Mouse (Mus musculus) adrenal gland, postnatal 14 days (tissue): ENCODE data around the gene Dgke. TPM values are rescaled to one million over a fixed set of nuclear protein-coding genes. Genes with fewer than 3 reads are reported as not detected.

ENCODE experiments used
- DNase-seq: peaks from one replicate; pipeline ENCODE4 v3.0.0; 2021; ENCODE audit warnings: mixed read lengths
- total RNA-seq: library from RNA; stranded (reverse); gene quantifications from 2 replicates; pipeline ENCODE4 v1.2.3, GENCODE M21; 2021

Gene Dgke
- total RNA-seq, 1 experiment from 2014 or later: 15.0 TPM

DNA sequence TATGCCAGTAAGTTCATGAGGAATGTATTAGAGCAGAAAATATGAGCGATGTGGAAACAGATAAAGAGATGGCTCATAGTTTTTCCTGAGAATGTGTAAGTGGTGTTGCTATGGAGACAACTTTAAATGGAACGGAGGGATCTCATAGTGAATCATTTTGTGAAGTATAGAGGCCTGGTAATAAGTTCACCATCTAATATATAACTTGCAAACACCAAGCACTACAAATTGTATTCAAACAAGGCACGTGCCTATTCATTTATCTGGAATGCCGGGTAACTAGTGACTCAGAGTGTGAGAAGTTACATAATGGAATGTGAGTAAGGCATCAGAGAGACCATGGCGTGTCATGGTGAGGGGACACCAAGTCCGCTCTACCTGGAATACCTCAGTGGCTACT is 28.2 kb downstream of the Dgke start:
- no peak for DNase-seq

DNA sequence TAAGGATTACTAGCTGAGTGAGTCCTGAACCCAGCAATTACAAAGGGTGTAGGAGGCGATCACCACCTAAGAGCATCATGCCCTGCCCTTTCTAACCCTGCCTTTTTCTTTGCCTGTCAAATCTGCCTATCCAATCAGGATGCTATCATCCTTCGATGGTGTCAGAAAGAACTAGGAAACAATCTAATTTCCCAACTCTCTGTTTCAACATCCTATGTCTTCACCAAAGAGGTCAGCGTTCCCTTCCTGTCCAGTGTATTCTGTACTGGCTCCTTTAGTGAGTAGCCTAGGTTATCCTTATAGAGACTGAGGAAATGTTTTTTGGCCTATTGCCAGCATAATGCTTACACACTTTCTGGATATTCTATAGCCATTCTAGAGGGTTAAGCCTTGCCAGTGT is 31.1 kb downstream of the Dgke start:
- DNase-seq: no peak

DNA sequence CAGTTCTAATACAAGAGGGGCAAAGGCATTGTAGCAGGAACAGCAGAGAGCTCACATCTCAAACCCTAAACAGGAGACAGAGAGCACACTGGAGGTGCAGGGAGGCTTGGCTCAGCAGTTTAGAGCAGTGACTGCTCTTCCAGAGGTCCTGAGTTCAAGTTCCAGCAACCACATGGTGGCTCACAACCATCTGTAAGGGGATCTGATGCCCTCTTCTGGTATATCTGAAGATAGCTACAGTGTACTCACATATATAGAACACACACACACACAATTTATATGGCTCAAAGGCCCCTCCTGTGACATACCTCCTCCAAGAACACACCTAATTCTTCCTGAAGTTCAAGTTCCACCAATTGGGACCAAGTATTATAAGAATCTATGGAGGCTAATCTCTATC is 32.1 kb downstream of the Dgke start:
- no peak for DNase-seq

- DNase-seq: no peak
Observed at GRCm38 (mm10) chr11:89031189-89031588, 35.5 kb downstream of the Dgke start.

DNA sequence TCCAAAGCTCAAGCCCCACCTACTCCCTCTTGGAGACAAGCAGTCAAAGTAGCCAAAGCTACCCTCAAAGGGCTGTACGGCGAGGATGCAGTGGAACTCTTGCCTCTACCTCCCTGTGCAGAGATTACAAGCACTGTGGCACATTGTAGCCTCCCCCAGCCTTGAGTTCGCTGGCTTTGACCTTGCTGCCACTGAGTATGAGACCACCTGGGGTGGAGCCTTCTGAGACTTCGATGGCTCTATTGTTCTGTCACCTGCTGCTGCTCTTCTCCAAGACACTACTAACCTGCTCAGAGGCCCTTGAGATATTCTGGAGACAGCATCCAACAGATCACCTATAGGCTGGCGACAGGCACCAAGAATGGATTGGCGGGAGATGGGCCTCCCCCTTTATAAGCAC is 36.1 kb downstream of the Dgke start:
- no peak for DNase-seq

DNA sequence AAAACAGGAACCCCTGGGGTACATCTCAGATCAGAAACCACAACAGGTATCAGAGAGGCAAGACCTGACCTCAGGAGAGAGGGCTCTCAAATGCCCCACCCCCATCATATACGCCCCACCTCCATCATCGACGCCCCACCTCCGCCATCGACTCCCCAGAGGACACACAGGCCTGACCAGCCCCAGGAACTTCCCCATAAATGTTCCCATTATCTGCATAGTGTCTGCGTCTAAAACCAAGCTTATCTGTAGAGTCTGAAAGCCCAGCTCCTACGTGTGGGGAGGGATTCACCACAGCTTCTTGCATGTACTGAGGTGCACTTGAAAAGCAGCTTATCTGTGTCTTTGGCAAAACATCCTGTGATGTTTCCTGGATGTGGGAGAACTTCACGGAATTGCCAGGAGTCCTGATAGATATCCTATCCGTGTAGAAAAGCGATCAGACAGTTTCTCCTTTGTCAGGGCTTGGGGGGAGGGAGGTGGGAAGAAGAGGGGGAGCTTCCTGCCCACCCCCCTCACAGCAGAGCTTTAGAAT is 37.7 kb downstream of the Dgke start:
- DNase-seq: peak; percentile 41

- DNase-seq: no peak
Observed at GRCm38 (mm10) chr11:89027955-89028361, 38.7 kb downstream of the Dgke start.

DNA sequence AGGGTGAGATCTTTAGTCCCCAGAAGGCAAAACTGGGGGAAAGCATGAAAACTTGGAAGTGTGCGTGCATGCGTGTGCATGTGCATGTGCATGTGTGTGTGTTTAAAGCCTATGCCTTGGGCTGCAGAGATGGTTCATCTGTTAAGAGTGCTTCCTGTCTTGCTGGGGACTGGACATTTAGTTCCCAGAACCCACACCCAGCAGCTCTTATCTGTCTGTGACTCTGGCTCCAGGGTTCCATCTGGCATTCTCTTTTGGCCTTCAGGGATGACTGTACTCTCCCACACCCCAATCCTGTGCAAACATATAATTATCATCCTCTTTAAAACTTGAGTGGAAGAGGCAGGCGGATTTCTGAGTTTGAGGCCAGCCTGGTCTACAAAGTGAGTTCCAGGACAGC is 40.5 kb downstream of the Dgke start:
- peak; percentile 40 for DNase-seq

GRCm38 (mm10) chr11:89025603-89026002 is 41.0 kb downstream of the Dgke start:
- DNase-seq: no peak

DNA sequence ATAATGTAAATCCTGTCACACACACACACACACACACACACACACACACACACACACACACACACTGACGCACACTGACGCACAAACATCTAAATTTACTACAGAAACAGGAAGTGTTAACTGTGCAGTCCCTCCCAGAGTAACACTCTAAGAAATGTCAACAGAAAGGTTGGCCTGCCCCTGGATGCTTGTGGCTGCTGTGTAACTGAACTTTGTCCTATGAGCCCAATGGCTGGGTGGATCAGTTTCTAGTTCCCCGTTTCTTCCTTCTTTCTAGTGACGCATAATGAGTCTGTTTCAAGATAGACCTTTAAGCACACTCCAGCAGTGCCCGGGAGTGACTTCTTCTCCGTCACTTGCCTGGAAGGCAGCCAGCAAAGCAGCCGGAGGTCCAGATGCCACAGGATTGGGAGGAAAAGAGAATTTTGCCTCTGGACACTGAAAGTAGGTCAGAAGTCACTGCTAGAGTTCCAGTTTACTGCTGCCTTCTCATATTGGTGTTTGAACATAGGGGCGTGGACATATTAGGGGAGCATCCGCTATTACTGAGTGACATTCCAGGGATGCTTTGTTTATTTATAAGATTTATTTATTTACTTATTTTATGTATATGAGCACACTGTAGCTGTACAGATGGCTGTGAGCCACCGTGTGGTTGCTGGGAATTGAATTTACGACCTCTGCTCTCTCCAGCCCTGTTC is 42.3 kb downstream of the Dgke start:
- peak; percentile 95 for DNase-seq

DNA sequence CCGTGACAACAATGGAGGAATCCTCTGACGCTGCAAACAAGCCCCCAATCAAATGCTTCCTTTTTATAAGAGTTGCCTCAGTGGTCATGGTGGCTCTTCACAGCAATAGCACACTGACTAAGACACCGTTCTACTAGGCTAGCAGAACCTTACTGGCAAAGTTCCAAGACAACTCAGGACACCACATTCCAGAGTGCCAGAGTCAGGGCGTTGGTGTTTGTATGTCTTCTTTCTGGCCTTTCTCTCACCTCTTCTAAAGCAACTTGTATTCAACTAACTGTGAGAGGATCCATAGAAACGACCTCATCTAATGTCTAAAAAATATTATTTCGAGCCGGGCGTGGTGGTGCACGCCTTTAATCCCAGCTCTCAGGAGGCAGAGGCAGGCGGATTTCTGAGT is 43.2 kb downstream of the Dgke start:
- DNase-seq: no peak

DNA sequence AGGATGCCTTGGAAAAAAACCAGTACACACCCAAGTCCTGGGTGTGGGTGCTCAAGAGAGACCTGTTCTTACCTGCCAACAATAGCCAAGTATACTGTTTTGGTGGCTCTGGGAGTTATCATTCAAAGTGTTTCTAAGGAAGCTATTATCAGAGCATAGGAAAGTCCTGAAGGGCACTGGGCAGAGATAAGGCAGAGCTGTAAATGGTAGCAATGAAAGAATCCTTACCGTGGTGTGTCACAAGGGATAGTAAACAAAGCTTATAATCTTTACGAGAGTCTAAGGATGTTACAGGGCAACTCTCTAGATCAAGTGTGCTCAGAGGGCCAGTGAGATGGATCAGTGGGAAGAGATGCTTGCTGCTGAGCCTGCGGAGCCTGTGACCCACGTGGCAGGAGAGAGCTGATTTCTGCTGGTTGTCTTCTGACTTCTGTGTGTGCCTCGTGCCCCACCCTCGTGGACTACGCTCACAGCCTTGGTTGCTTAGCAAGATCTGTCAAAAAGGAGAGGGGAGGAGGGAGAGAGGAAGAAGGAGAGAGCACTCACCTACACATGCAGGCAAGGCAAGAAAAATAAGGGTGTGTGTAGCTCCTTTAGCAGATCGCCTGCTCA is 44.4 kb downstream of the Dgke start:
- peak; percentile 43 for DNase-seq

GRCm38 (mm10) chr11:89021687-89022086 is 45.0 kb downstream of the Dgke start:
- peak; percentile 68 for DNase-seq

- DNase-seq: peak; percentile 76
Observed at GRCm38 (mm10) chr11:89020681-89021305, 45.9 kb downstream of the Dgke start.

DNA sequence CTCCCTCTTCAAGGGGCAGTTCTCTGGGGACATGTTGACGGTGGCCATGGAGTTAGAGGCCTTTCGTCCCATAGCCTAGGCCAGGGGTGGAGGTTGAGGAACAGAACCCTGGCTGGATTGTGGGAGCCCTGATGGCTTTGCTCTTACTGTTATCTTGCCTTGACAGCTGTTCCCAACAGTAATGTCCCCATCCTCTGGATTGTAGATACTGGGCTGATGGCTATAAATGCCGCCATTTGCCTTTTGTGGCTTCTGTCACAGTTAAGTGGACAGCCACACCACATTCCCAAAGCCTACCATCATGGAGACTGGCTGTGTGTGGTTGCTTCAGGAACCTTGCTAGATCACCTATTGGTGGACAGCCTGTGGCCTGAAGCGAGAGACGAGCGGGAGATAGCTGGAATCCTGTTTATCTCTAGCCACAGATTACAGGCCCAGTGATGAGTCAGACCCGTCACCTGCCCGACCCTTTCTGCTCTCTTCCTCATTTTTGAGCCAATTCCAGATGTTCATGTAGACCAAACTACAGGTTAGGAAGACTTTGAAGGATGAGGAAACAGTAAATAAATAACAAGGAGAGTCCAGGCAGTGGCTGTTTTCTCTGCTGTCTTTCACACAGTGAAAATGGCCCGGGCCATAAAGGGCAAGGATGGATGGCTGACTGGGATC is 49.0 kb downstream of the Dgke start:
- DNase-seq: no peak

- DNase-seq: no peak
Observed at GRCm38 (mm10) chr11:89012241-89012640, 54.4 kb downstream of the Dgke start.

GRCm38 (mm10) chr11:89009496-89009895 is 57.2 kb downstream of the Dgke start:
- DNase-seq: no peak

GRCm38 (mm10) chr11:89009066-89009465 is 57.6 kb downstream of the Dgke start:
- DNase-seq: no peak

- DNase-seq: no peak
Observed at GRCm38 (mm10) chr11:89007582-89007981, 59.1 kb downstream of the Dgke start.

DNA sequence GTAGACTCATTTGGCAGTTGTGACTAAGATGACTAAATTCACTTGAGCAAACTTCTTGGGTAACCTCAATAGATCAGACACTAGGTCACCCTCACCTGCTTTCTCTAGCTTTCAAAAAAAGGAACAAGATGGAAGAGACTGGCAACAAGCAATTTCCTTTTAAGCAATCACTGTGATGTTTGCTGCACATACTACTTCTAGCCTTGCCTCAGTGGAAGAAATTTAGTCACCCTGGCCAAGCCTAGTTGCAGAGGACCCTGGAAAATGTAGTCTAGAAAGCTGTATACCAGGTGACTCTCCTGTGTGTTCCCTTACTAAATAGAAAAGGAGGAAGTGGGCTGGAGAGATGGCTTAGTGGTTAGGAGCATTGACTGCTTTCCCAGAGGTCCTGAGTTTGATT is 60.2 kb downstream of the Dgke start:
- no peak for DNase-seq

DNA sequence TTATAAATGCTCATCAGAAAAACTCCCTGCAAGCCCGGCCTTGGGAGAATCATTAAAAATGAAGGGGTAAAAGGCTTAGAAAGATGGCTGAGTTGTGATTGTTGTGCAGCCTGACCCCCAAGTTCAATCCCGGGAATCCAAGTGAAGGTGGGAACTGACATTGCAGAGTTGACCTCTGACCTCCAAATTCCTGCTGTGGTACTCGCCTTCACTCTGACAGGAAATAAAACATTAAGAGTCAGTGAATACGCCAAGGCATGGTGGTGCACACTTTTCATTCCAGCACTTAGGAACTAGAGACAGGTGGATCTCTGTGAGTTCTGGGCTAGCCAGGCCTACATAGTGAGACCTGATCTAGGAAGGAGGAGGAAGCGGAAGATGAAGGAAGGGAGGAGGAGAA is 61.2 kb downstream of the Dgke start:
- DNase-seq: no peak

DNA sequence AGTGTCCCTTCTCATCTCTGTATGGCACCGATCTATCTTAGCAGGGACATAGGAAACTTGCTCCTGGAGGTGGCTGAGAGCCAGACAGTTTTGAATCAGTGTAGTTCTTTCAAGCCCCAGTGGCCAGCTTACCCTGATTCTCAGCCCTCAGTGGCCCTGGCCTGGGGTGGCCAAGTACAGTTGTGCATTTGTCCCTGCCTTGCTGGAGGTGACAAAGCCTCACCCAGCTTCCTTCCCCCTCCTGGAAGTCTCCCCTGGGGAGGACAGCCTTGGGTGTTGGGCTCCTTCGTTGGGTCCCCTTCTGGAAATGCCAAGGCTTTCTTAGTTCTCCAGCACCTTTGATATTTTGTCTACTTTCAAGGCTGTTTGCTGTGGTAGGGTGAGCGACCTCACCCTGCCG is 62.9 kb downstream of the Dgke start:
- peak; percentile 78 for DNase-seq

DNA sequence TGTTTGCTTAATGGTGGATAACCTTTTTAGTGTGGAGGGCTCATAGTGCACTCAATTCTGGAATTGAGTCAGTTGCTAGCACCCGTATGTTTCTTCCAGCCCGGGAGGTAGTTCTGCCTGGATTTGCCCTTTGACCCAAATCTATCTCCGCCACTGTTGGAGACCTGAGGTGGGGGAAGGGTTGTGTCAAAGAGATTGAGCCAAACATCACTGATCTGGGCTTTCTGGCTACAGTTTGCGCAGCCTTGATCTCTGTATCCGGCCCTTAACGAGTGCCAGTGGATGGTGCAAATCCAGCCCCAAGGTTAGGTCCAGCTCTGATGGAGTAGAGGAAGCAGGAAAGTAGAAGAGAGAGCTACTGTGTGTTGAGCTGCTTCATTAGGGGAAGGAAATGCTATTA is 63.6 kb downstream of the Dgke start:
- peak; percentile 75 for DNase-seq
